Mouse (Mus musculus): ENCODE measurements around the gene Scrn1. TPM values are rescaled to one million over a fixed set of nuclear protein-coding genes. Genes with fewer than 3 reads are reported as not detected.

Scrn1 gene
- polyA plus RNA-seq, 1 experiment = not detected

DNA sequence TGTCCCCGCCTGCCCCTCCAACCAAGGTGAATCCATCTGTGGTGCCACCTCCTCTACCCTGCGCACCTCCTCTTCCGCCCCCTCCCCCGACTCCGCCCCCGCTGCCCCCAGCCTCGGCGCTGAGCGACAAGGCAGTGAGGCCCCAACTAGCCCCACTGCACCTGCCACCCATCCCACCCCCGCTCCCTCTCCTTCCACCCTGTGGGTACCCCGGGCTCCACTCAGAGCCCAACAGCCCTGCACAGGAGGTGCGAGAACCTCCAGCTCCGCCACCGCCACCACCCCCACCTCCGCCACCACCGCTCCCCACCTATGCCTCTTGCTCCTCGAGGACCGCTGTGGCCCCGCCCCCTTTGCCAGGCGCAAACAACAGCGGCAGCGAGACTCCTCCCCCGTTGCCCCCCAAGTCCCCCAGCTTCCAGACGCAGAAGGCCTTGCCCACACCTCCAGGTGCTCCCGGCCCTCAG lies 80.8 kb downstream of the Scrn1 start:
- no peak overlapping the region for H3K4me3 ChIP-seq (ENCODE audit: insufficient read depth, low read length)
- no peak for TF ChIP-seq POLR2A (IDR thresholded peaks at IDR 0.05; ENCODE audit: borderline replicate concordance, low read depth, low read length)
- TF ChIP-seq CTCF (IDR thresholded peaks at IDR 0.05; ENCODE audit: low read depth, low read length) = no peak
- H3K4me1 ChIP-seq (ENCODE audit: control insufficient read depth, insufficient read depth, low read length) = no peaks in the 10 kb centered on the region
- H3K27ac ChIP-seq (ENCODE audit: insufficient read depth, low read depth, low read length) = no peak overlapping the region

DNA sequence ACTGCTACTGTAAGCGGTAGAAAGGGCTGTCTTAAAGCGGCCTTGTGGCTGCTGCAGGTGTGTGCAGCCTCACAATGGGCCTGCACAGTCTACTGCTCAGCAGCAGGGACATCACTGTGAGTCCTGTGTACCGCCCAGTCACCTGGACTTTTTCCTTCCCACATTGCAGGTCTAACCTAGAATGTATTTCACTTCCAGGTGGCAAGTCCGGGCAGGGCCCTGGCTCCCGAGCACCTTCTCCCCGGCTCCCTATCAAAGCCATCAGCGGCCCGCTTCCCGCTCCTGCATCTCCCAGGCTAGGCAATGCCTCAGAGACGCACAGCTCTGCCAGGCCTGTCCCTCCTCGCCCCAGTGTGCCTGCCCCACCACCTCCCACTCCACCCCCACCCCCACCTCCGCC lies 81.3 kb downstream of the Scrn1 start:
- no peak overlapping the region for H3K4me3 ChIP-seq (ENCODE audit: insufficient read depth, low read length)
- no peak overlapping the region for H3K27ac ChIP-seq (ENCODE audit: insufficient read depth, low read depth, low read length)
- no peak for TF ChIP-seq CTCF (IDR thresholded peaks at IDR 0.05; ENCODE audit: low read depth, low read length)
- H3K4me1 ChIP-seq (ENCODE audit: control insufficient read depth, insufficient read depth, low read length) = no peaks in the 10 kb centered on the region

DNA sequence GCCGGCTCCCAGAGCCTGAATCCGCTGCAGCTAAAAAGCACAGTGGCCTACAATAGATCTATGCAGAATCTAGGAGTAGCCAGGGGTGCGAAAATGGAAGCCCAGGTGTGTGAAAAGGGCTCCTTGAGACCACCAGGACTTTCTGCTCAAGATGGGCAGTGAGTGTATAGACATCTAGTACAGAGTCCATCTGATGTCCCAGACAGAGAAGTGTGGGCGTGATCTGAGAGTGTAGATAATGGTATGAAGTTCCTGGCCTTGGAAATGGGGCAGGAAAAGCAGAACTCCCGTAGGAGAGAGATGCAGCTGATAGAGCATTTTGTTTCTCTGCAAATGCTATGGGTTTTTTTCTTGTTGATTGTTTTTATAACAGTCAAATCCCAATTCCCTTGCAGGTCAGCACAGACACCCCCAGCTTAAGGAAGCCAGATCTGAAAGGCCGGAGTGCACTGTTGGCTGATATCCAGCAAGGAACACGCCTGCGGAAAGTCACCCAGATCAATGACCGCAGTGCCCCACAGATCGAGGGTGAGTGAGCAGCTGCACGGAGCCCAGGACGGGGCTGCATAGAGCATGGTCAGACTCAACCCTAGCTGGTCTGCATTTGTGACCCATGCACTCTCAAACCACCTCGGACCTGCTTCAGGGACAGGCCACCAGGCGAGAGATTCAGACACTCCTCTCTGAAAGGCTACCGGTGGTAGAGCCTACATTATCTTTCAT lies 84.7 kb downstream of the Scrn1 start:
- TF ChIP-seq CTCF (IDR thresholded peaks at IDR 0.05; ENCODE audit: low read depth, low read length) (no peak), POLR2A (IDR thresholded peaks at IDR 0.05; ENCODE audit: borderline replicate concordance, low read depth, low read length) (no peak)
- Histone ChIP-seq H3K4me1 (ENCODE audit: control insufficient read depth, insufficient read depth, low read length) (no peaks in the 10 kb centered on the region), H3K4me3 (ENCODE audit: insufficient read depth, low read length) (no peak overlapping the region), H3K27ac (ENCODE audit: insufficient read depth, low read depth, low read length) (no peak overlapping the region)

- TF ChIP-seq POLR2A (IDR thresholded peaks at IDR 0.05; ENCODE audit: borderline replicate concordance, low read depth, low read length) (no peak), CTCF (IDR thresholded peaks at IDR 0.05; ENCODE audit: low read depth, low read length) (no peak)
- Histone ChIP-seq H3K4me3 (ENCODE audit: insufficient read depth, low read length) (no peak overlapping the region), H3K27ac (ENCODE audit: insufficient read depth, low read depth, low read length) (no peak overlapping the region), H3K4me1 (ENCODE audit: control insufficient read depth, insufficient read depth, low read length) (no peaks in the 10 kb centered on the region)
Measured at GRCm38 (mm10) chr6:54478646-54479324, 87.5 kb downstream of the Scrn1 start.

DNA sequence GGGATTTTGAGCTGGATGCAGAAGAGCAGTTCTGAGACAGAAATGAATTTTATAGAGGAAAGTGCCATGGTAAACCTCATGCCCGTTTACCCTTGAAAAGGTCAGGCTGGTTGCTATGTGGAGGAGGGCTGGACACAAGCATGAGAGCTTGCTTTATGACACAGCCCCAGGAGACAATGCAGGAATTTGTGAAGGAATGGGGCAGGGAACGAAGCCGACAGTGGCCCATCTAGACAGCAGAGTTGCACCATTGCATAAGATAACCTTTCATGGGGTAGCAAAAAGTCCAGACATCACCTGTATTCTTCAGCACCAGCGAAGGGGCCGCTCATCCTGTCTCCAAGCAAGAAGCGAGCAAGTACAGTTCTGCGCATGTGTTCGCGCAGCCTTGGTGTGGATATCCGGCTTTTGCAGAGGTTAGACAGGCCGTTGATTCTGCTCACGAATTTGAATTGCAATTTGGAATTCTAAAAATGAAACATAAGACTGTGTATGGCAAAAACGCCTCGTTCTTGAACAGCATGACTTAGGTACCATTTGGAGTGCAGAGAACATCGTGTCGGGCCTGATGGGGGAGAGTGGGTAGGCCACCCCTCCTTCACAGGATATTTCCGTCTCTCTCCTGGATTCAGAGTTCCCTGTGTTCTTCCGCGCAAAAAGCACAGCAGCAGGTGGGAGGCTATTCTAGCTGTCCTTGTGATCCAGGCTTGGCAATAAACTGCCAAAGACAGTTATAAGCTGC lies 90.2 kb downstream of the Scrn1 start:
- Histone ChIP-seq H3K27ac (ENCODE audit: insufficient read depth, low read depth, low read length) (no peak overlapping the region), H3K4me3 (ENCODE audit: insufficient read depth, low read length) (no peak overlapping the region), H3K4me1 (ENCODE audit: control insufficient read depth, insufficient read depth, low read length) (no peaks in the 10 kb centered on the region)
- TF ChIP-seq POLR2A (IDR thresholded peaks at IDR 0.05; ENCODE audit: borderline replicate concordance, low read depth, low read length) (no peak), CTCF (IDR thresholded peaks at IDR 0.05; ENCODE audit: low read depth, low read length) (no peak)

- no peak overlapping the region for H3K4me3 ChIP-seq (ENCODE audit: insufficient read depth, low read length)
- no peak overlapping the region for H3K27ac ChIP-seq (ENCODE audit: insufficient read depth, low read depth, low read length)
- TF ChIP-seq CTCF (IDR thresholded peaks at IDR 0.05; ENCODE audit: low read depth, low read length) (no peak), POLR2A (IDR thresholded peaks at IDR 0.05; ENCODE audit: borderline replicate concordance, low read depth, low read length) (no peak)
- H3K4me1 ChIP-seq (ENCODE audit: control insufficient read depth, insufficient read depth, low read length) = no peaks in the 10 kb centered on the region
Measured at GRCm38 (mm10) chr6:54472846-54473715, 93.2 kb downstream of the Scrn1 start.

DNA sequence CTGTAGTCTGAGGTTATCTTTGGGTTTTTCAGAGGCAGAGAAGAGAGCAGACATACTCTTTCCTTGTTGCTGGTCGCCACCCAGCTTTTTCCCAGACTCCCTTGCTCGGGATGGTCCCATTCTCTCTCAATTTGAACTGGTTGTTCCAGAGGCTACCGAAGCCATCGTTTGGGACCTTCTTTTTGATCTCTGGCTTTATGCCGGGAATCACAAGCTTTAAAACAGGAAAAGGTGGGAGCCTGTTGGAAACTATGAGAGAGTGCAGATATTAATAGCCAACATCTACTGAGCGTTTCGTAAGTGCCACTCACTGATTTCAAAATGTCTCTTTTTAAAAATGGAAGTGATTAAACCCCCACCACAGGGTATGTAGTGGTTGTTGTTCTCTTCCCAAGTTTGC lies 94.4 kb downstream of the Scrn1 start:
- no peak for TF ChIP-seq POLR2A (IDR thresholded peaks at IDR 0.05; ENCODE audit: borderline replicate concordance, low read depth, low read length)
- TF ChIP-seq CTCF (IDR thresholded peaks at IDR 0.05; ENCODE audit: low read depth, low read length) = no peak
- H3K27ac ChIP-seq (ENCODE audit: insufficient read depth, low read depth, low read length) = no peak overlapping the region
- no peak overlapping the region for H3K4me3 ChIP-seq (ENCODE audit: insufficient read depth, low read length)
- H3K4me1 ChIP-seq (ENCODE audit: control insufficient read depth, insufficient read depth, low read length) = no peaks in the 10 kb centered on the region

DNA sequence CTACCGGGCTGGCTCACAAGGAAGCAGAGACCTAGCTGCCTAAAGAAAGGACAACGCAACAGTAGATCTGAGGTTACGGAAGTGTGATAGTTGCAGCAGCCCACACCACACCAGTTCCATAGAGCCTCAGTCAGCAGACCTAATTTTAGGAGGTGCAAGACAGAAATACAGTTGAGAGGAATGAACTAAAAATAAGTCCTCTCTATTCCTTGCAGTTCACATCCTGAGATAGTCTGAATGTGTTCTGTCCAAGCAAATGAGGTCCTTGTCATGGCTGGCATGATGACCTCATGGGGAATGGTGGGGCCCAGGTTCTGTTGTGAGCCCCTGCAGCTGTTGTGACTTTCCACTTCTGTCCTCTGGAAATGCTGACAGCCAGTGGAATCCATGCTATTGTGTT lies 98.9 kb downstream of the Scrn1 start:
- H3K4me3 ChIP-seq (ENCODE audit: insufficient read depth, low read length) = no peak overlapping the region
- H3K27ac ChIP-seq (ENCODE audit: insufficient read depth, low read depth, low read length) = no peak overlapping the region
- TF ChIP-seq POLR2A (IDR thresholded peaks at IDR 0.05; ENCODE audit: borderline replicate concordance, low read depth, low read length) (no peak), CTCF (IDR thresholded peaks at IDR 0.05; ENCODE audit: low read depth, low read length) (no peak)
- H3K4me1 ChIP-seq (ENCODE audit: control insufficient read depth, insufficient read depth, low read length) = no peaks in the 10 kb centered on the region

GRCm38 (mm10) chr6:54464926-54465325 lies 101.4 kb downstream of the Scrn1 start:
- Histone ChIP-seq H3K4me3 (ENCODE audit: insufficient read depth, low read length) (no peak overlapping the region), H3K4me1 (ENCODE audit: control insufficient read depth, insufficient read depth, low read length) (no peaks in the 10 kb centered on the region), H3K27ac (ENCODE audit: insufficient read depth, low read depth, low read length) (no peak overlapping the region)
- no peak for TF ChIP-seq CTCF (IDR thresholded peaks at IDR 0.05; ENCODE audit: low read depth, low read length)
- no peak for TF ChIP-seq POLR2A (IDR thresholded peaks at IDR 0.05; ENCODE audit: borderline replicate concordance, low read depth, low read length)
